Mouse (Mus musculus) kidney, adult 2 months (tissue): ENCODE measurements around the gene Creb1.

Experiments
- CTCF ChIP-seq: fragments of 200-500 bp; conservative IDR thresholded peaks from 2 replicates; pipeline ENCODE4 v1.5.1; 2011; ENCODE audit warnings: low read depth, mild to moderate bottlenecking, control low read depth, low read length, moderate library complexity, mixed read lengths; ENCODE audit not compliant: insufficient read depth, insufficient read length
- POLR2A ChIP-seq: fragments of 200-500 bp; IDR thresholded peaks from one replicate; pipeline ENCODE4 v1.6.1; 2011; ENCODE audit warnings: low read depth, low read length, control low read depth

DNA sequence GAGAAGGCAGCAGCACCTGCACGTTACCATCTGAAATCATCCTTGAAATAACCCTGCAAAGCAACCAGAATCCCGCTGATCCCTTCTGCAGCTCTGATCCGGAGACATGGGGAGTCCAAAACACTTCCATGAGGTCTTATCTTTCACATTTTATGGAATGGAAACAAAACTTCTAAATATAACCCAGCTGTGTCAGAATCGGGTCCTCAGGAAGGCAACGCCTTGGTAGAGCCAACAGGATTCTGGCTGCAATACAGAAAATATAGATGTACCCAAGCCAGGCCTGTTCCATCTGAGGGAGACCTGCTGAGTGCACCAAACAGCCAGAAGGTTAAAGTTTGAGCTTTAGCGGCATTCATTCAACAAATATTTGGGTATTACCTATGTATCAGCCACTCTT lies 9.8 kb upstream of the Creb1 start:
- no peak for TF ChIP-seq POLR2A
- no peak for TF ChIP-seq CTCF
